Mouse (Mus musculus): ENCODE data around the gene Pxn.
"Not testable (repeated sequence)": the region's sequence is repeated elsewhere in the genome, so short reads cannot be mapped to it uniquely, and the experiment has no call there.

Pxn gene

GRCm38 (mm10) chr5:115487353-115487752, 19.1 kb upstream of the Pxn start:
- DNase-seq: no peak

GRCm38 (mm10) chr5:115487942-115488580, 18.4 kb upstream of the Pxn start:
- no peak for DNase-seq

- peak; percentile 77 for DNase-seq
These were observed 17.4 kb upstream of the Pxn start for GRCm38 (mm10) chr5:115488841-115489698.

GRCm38 (mm10) chr5:115489699-115490637, 16.5 kb upstream of the Pxn start:
- DNase-seq: peak; percentile 91

- no peak for DNase-seq
These were observed 15.9 kb upstream of the Pxn start for GRCm38 (mm10) chr5:115490638-115491000.

- no peak for DNase-seq
These were observed 15.4 kb upstream of the Pxn start for GRCm38 (mm10) chr5:115491076-115491475.

- peak; percentile 66 for DNase-seq
These were observed 14.6 kb upstream of the Pxn start for GRCm38 (mm10) chr5:115491771-115492322.

GRCm38 (mm10) chr5:115492711-115493335, 13.7 kb upstream of the Pxn start:
- no peak for DNase-seq

GRCm38 (mm10) chr5:115493441-115493840, 13.0 kb upstream of the Pxn start:
- no peak for DNase-seq

- not testable (repeated sequence) for DNase-seq
These were observed 10.9 kb upstream of the Pxn start for GRCm38 (mm10) chr5:115495618-115496017.

- DNase-seq: no peak
These were observed 9.4 kb upstream of the Pxn start for GRCm38 (mm10) chr5:115497033-115497432.

- DNase-seq: no peak
These were observed 7.9 kb upstream of the Pxn start for GRCm38 (mm10) chr5:115498307-115499240.

GRCm38 (mm10) chr5:115500383-115500935, 6.0 kb upstream of the Pxn start:
- no peak for DNase-seq

- no peak for DNase-seq
These were observed 3.4 kb upstream of the Pxn start for GRCm38 (mm10) chr5:115503035-115503434.

- DNase-seq: not testable (repeated sequence)
These were observed 859 bp upstream of the Pxn start for GRCm38 (mm10) chr5:115505617-115506016.

GRCm38 (mm10) chr5:115507267-115507980, 948 bp downstream of the Pxn start:
- DNase-seq: no peak

- DNase-seq: peak; percentile 71
These were observed 1.7 kb downstream of the Pxn start for GRCm38 (mm10) chr5:115507981-115508858.

GRCm38 (mm10) chr5:115508859-115509147, 2.3 kb downstream of the Pxn start:
- no peak for DNase-seq

- DNase-seq: no peak
These were observed 2.9 kb downstream of the Pxn start for GRCm38 (mm10) chr5:115509321-115509761.

Measured in lung, postnatal 14 days (tissue).